Mouse (Mus musculus): ENCODE measurements around the gene Snrnp25.
A peak's percentile ranks its signal among the peaks of the same experiment; 100 is the strongest.
"Not testable (repeated sequence)": the region's sequence is repeated elsewhere in the genome, so short reads cannot be mapped to it uniquely, and the experiment has no call there.

Snrnp25 gene

DNA sequence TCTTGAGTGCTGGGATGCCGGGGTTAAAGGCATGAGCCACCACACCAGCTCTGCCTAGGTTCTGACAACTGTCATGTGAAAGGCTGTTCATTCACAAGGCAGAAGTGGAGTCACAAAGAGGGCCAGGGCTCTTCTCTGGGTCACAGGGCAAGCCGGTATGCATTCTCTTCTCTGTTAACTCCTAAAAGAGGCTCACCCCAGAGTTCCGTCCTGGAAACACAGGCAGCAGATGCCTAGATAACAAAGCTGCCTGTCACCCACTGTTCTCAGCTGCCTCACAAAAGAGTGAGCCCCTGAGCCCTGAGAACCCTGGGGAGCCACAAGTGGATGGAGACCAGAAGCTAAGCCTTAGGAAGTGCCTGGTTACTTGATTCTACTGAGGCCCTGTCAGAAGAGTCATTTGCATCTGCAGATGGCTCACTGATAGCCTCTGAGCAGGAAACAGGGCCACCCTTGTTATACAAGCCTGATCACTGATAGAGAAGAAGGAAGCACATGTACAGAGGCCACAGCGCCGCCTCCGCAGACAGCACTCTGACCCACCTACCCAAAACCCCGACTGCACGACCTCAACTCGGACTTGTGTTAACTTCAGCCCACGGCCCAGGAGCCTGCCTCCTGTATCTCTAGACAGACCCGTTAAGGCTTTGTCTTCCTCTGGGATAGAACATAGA lies 9.2 kb upstream of the Snrnp25 start:
- no peak for DNase-seq

DNA sequence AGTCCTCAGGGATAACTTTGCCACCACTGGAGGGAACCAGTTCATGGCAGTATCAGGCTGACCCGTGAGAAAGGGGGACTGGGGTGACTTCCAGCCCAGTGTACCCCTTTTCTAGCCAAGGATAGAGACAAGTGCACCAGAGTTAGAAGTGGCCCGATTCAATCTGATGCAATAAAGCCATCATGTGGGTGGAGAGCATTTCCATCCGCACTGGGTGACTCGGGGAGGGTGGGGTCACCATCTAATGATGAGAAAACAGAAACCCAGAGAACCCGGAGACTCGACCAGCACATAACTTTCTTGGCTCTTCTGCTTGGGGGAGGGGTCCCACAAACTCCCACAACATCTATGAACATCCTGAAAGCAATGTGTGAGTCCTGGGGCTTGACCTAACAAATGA lies 8.5 kb upstream of the Snrnp25 start:
- DNase-seq = no peak

DNA sequence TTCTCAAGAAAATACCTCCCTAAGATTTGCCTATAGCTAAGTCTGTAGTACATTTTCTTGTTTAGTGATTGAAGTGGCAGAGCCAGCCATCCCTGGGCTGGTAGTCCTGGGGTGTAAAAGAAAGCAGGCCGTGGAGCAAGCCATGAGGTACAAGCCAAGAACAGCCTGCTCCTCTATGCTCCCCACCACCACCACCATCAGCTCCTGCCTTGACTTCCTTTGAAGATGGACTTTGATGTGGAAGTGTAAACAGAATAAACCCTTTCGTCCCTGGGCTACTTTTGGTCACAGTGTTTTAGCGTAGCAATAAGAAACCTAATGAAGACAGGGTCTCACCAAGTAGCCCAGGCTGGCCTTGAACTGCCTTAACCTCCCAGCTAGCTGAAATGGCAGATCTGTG lies 7.4 kb upstream of the Snrnp25 start:
- DNase-seq = no peak

DNA sequence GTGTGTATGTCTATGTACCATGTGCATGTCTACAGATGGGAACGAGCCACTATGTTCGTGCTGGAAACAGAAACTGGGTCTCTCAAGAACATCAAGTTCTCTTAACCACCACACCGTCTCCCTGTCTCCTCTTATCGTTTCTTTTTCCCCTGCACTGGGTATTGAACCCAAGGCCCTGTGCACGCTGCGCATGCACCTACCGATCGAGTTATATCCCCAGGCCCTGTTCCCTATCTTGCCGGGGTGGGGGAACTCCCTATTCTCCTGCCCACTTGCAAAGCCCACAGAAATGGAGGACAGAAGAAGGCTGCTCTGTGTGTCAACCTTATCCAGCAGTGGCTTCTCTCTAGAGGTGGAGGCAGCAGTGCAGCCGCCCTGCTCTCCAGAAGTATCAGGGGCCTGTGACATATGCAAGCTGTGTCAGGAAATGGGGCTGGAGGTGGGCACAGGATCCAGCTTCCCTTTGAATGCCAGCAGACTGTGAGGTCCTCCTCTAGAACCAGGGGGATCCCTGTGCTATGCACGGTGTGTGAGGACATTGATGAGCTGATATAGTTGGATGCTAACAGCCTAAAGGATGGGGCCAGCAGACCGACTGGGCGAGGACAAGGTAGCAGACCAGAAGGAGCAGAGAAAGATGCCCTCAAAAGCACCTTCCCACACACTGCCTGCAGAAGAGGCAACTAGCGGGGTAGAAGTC lies 6.8 kb upstream of the Snrnp25 start:
- DNase-seq = peak in 1 of 2 experiments; percentile 1

DNA sequence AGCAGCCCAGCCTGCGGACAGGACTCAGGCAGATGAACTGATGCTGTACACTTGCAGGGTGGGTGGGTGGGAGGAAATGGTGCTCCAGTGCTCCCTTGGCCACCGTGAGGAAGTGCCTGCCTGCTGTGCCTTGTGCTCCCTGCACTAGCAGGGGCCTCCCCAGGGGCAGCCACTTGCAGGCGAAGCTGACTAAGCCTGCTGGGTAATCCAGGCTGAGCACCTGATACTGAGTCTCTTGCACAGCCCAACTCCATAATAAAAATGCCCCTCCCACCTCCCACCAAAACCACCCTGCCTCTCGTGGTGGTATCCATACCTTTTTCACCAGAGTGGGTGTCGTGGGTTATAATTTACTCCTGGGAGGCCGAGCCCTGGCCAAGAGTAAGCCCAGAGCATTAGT lies 6.0 kb upstream of the Snrnp25 start:
- peak in 1 of 2 experiments; percentile 2 for DNase-seq

DNA sequence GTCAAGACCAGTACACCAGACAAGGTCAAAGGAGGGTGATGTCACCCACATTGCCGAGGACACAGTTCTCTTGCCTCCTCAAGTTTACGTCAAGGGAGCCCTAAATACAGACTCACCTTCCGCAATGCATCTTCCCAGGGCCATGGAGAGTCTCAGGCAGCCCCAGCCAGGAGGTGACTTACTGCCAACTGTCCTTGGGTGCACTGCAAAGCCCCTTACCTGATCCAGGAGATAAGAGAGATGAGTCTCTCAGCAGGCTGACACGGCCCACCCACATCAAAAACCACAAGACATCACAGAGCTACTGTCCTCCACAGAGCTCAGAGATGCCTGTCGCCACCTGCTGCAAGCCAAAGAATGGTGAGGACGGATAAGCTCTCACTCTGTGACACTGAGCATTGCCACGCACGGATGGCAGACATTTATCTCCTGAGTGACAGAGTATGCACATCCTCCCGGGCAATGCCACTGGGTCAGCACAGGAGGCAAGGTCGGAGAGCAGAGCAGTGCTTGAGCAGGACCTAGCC lies 5.1 kb upstream of the Snrnp25 start, which contains the start of gene Il9r:
Il9r (minus strand) TSS at position 205 of the 527 bp plus-strand sequence.
- no peak for DNase-seq

DNA sequence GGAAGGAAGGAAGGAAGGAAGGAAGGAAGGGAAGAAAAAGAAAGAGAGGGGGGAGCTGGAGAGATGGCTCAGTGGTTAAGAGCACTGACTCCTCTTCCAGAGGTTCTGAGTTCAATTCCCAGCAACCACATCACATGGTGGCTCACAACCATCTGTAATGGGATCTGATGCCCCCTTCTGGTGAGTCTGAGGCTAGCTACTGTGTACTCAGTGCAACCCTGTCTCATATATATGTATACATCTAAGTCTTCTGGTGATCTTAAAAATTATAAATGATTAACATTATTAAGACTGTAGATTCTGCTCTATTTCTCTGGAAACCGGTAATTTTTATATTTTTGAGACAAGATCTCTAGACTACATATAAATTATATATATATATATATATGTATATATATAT lies 4.2 kb upstream of the Snrnp25 start:
- not testable (repeated sequence) for DNase-seq

DNA sequence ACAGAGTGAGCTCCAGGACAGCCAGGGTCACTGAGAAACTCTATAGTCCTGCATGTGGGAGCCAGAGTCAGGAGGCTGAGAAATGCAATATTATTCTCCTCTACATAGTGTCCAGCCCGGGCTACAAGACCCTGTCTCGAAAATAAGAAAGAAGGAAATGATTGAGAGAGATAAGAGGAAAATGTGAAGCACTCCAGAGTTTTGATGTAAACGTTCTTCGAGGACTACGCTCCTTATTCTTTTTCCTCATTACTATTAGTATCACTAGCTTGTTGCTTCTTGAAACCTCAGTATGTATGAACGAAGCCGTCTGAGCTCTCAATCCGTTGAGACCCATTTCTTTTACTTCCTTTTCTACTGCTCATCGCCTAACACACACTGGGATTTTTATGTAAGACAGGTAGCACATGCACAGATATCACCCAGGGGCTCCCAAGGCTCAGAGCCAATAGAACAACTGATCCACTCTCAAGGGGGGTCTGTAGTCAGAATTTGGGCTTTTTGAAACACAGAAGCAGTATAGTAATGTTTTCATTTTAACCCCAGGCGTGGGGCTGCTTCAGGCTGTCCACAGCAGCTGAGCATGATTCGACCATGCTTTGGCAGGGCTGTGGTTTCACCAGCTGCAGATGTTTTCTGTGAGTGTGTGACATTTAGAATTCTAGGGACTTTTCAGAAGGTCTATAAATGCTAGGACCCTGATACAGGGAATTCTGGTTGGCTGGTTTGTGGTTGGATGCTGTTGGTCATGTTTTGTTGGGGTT lies 3.1 kb upstream of the Snrnp25 start:
- no peak for DNase-seq

DNA sequence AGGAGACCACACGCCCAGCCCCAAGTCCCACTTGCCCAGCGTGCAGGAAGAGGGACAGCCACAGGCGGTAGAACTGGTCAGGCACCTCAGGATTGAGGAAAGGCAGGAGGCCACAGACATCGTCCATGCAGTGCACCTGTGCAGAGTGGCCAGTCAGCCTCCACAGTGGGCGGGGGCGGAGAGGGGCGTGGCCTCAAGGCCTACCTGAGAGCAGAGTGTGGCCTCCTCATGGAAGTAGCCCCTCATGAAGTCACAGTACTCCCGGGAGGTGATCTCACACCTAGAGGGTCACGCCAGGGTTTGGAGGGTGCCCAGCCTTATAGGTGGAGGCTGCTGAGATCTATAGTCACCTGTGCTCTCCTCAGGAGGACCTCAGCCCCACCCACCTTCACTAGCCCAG lies 5.4 kb downstream of the Snrnp25 start:
- no peak for DNase-seq

DNA sequence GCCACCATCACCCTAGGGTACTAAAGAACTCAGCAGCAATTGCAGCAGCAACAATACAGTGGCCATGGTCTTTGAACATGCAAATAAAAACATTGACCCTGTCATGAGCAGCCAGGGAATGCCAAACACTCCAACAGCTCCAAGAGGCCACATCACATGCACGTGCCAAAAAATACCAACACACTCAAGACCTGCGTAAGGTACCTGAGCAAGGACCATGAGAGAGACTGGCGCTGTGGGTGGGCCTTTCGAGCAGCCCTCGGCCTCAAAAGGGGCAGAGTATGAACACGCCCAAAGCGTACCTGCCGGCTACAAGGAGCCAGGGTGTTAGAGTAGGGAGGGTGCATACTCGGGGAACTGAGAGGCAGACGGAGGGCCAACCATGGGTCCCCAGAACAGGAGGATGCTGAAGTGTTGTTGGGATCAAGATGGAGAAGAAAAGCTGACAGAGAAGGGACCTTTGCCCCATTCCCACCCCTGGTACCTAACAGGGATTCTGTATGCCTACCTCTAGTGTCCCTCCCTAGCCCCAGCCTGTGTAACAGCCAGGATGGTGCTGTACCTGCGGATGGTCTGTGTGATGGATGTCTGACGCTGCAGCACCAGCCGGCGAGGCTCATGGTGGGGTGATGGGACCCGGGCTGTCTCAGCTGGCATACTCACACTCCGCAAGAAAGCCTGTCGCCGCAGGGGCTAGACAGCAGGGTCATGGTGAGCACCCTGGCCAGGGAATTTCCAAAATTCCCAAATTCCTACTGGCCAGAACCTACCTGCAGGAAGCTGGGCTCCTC lies 10.4 kb downstream of the Snrnp25 start:
- DNase-seq = no peak

DNA sequence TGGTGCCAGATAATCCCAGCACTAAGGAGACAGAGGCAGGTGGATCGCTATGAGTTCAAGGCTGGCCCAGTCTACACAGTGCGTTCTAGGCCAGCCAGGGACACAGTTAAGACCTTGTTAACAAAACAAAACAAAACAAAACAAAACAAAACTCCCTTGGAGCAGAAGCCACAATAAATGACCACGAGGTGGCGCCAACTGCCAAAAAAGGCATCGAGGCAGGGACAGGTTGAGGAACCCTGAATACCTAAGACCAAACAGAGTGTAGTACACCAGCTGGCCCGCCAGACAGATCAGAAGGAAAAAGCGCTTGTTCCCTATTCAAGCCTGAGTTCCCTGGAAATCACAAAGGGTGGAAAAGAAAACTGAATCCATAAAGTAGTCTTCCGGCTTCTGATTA lies 11.6 kb downstream of the Snrnp25 start:
- peak; percentile 77 to 89 for DNase-seq

DNA sequence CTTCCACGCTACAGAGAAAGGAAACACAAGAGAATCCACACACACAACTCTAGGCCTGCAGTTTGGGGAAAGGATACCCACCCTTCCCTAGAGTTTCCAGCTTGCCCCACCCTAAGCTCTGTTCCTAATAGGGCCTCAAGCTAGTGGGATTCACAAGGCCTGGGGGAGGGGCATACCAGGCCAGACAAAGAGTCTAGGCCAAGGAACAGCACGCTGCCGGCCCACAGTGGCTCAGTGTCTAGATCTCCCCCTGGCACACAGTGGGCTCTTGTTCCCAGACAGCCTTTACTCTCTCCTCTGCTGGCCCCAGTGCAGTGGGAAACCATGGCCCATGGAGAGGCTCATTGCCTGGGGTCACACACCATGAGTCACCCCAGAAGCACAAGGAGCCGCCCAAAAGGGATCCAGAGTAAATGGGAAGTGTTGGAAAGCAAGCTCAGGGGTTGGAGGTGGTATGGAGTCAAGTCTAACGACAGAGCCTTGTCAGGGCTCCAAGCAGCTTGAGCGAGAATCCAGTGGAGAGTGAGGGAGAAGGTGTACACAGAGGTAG lies 13.4 kb downstream of the Snrnp25 start:
- no peak for DNase-seq

DNA sequence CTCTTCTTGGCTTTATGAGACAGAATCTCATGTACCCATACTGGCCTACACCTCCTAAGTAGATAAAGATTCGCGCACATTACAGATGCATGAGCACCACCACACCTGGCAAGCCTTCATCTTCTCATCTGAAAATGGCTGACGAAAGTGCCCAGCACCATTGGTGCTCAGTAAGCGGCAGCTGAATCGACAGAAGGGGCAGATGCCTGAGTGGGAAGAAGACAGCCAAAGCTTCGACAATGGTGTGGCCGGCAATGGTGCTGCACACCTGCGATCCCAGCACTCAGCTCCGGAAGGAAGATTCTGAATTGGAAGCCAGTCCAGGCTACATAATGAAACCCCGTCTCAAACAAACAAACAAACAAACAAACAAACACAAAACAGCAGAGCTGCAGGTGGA lies 14.1 kb downstream of the Snrnp25 start:
- DNase-seq = no peak

DNA sequence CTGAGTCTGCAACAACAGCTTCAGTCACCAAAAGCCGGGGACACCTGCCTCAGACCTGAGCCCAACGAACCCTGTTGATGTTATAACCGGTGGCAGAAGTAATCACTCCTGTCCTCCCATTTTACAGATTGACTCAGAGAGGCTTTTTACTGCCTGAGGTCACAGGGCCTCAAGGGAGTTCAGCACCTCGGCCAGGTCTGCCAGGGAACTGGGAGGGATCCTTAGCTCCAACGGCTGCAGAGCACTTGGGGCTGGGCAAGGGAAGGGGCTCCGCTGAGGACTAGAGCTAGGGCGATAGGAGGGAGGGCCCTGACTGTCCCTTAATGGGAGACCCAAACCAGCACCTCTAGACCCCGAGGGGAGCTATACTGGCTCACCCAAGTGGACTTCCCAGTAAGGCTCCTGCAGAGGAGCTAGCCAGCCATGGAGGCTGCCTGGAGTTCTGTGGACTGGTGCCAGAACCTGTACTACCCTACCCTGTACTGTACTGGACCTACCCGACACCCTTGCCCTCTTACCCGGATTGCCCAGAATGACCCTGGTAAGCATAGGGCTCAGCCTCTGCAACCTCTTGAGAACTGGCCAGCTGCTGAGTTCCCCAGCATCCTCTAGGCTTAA lies 15.5 kb downstream of the Snrnp25 start:
- no peak for DNase-seq

DNA sequence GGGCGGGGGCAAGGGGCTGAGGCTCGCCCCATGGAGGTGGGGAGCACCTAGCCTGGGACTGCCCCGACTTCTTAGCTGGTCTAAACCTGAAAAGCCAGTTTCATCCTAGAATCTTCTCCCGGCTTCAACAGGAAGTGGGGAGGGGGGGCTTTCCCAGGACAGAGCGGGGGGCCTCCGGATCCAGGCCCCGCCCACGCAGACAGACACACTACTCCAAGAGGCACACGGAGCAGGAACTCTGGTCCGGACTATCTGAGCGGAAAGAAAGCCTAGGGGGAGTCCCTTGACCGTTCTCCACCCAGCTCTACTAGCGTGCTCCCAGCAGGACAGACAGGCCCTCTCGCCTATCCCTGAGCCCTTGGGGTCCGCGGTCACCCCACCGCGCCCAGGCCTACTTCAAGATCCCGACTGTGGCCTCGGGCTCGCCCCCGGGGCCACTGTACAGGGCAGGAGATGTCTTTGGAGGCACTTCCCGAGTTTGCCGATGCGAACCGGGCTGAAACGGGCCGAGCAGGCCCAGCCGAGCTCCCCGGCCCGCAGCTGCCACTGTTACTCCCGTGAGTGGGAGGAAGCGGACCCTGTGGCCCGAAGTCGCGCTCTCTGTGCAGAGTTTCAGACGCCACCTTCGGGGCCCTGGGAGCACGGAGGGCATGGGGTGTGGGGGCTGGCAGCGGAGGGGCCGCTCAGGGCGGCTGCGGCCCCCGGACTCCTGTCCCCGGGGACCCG lies 16.2 kb downstream of the Snrnp25 start:
- peak; percentile 47 to 64 for DNase-seq

DNA sequence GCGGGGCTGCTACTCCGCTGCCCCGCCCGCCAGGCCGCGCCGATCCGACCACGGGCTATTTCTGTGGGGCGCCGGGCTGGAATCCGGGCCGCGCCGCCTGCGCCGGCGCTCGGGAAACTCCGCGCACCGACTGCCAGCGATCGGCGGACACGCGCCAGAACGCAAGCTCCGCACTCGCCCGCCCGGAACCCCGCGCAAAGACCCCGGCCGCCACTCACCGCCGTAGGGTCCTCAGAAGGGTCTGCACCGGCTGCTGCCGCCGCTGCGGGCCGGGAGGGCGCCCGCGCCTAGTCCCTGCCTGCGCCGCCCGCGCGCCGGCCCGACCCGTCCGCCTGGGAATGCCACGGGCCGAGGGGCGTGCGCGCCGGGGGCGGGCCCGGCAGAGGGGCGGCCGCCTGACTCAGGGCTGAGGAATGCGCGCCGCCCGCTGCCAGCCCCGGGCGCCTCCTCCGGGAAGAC lies 16.8 kb downstream of the Snrnp25 start, which contains the start of gene Rhbdf1:
Rhbdf1 (minus strand) TSS at position 350 of the 459 bp plus-strand sequence.
- peak in 1 of 2 experiments; percentile 69 for DNase-seq

DNA sequence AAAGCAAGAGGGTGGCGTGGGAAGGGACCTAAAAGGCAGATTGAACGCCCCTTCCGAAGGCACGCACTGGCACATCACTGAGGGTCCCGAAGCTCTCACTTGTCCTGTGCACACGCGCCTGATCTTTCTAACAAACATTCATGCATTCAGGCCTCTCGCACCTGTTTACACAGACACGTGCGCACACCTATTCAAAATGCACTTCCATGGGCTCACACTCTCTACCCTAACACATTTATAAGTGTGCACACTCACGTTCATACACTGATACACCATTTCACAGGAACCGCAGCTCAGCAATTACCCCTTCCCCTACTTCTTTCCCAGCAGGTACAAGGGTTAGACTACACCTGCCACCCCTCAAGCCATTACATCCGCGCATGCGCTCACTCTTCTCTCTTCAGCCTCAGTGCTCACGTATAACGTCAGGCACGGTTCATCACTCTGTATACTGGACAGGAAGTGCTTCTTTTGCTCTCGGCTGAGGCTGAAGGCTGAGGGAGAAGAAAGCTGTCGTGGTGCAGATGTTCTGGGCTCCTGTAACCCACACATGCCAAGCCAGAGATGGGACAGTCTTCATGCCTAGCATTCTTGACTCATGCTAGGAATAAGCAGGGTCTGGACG lies 17.5 kb downstream of the Snrnp25 start:
- peak in 1 of 2 experiments; percentile 50 for DNase-seq

DNA sequence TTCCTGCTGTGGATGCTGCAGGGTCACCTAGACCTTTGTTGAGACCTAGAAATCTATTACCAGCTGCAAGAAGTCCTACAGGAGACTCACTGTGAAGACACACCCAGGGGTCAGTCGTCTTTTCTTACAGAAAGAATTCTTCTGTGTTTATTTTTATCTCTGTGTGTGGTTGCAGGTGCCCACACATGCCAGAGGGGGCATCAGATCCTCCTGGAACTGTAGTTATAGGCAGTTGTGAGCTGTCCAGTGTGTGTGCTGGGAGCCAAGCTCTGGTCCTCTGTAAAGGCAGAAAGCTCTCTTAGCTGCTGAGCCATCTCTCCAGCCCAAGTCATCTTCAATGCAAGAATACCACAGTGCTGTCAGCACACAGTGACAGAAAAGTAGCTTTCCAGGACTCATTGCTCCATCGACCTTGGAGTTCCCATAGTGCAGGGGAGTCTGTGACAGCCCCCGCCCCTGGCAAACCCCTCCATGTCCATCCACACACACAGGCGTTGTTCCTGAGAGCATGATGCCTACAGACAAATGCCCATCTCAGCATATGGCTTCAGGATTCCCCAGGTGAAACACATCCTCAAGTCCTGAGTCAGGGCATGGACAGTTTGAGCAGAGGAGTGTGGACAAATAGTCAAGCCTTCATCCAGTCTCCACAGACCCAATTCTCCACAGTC lies 18.2 kb downstream of the Snrnp25 start:
- no peak for DNase-seq

DNA sequence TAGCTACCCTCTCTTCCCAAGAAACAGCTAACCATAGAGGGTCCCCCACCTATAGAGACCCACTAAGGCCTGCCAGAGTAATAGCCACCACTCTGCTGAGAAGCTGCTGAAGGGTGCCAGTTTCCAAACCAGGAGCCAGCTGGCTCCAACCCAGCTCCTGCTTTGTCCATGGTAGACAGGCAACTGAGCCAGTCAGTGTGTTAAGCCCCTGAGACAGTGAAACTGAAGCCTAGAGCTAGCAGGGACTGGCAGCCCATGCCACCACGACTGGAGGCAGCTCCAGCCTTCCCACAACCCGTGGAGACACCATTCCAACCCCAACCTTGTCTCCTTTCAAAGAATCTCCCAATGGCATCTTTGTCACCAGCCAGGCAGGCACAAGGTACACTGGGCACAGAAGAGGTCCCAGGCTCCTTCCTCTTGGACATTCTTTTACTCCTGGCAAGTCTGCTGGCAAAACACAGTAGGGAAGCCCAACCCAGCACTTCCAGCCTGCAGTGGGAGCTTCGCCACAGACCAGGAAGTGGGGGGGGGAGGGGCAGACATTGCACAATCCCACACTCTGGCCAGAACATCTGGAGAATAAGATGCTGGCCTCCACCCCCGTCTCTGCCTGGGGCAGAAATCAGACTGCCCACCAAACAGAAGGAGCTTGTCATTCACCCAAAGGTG lies 19.4 kb downstream of the Snrnp25 start:
- DNase-seq = peak; percentile 53 to 69

Data from cerebellum, postnatal 25 days (tissue).